Mouse (Mus musculus) limb, embryonic 10.5 days (tissue): ENCODE data around the gene Rab34. TPM values are rescaled to one million over a fixed set of nuclear protein-coding genes. Genes with fewer than 3 reads are reported as not detected.

Source experiments
- DNase-seq: peaks from one replicate; pipeline ENCODE4 v3.0.0-alpha.2; 2017; ENCODE audit warnings: low spot score
- H3K27ac ChIP-seq: fragments of 300-500 bp; sonication (generic); 2 replicates; pipeline ENCODE4 v1.5.1; 2016; ENCODE audit warnings: mild to moderate bottlenecking
- H3K27me3 ChIP-seq: fragments of 300-500 bp; sonication (generic); 2 replicates; pipeline ENCODE4 v1.6.1; 2016; ENCODE audit warnings: low read depth, mild to moderate bottlenecking; ENCODE audit not compliant: poor library complexity, severe bottlenecking
- H3K36me3 ChIP-seq: fragments of 300-500 bp; sonication (generic); 2 replicates; pipeline ENCODE4 v1.6.1; 2016; ENCODE audit warnings: mild to moderate bottlenecking, moderate library complexity
- H3K4me1 ChIP-seq: fragments of 300-500 bp; sonication (generic); 2 replicates; pipeline ENCODE4 v1.6.1; 2016
- H3K4me3 ChIP-seq: fragments of 300-500 bp; sonication (generic); 2 replicates; pipeline ENCODE4 v1.5.1; 2016; ENCODE audit warnings: mild to moderate bottlenecking, moderate library complexity
- H3K9me3 ChIP-seq: fragments of 300-500 bp; sonication (generic); replicated peaks from 2 replicates; pipeline ENCODE4 v1.6.1; 2016; ENCODE audit warnings: mild to moderate bottlenecking
- WGBS: fragments of 180-500 bp; shearing (Covaris S2); methylation state at CpG from one replicate; pipeline ENCODE4 v1.1.7; 2016; 5-methylcytosine and 5-hydroxymethylcytosine counted together
- microRNA-seq: library from miRNA; unstranded; fragments of <30 nt; microRNA quantifications from one replicate; pipeline ENCODE4, GENCODE M21; 2017
- polyA plus RNA-seq: library from polyadenylated mRNA; unstranded; fragments of >200 nt; fragmentation: Nextera tagmentation; extraction: Ambion mirVana; gene quantifications from 2 replicates; pipeline ENCODE4 v1.2.1, GENCODE M21; 2016

Gene Rab34
- polyA plus RNA-seq, 1 experiment from 2014 or later, result 141 TPM

DNA sequence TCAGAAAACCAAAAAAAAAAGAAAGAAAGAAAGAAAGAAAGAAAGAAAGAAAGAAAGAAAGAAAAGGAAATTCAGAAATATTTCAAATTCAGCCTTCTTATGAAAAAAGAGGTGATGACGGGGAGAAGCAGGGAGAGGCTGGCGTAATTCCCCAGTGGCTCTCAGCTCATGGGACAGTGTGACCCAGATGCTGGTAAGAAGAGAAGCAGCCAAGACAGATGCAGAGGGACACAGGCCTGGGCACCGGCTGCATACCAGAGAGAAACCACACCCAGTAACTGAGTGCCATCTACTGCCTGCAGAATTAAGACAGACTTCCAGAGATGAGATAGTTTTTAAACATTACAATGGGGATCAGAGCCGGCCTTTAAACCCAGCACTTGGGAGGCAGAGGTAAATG is 35.4 kb downstream of the Rab34 start:
- H3K36me3 ChIP-seq, result peaks cover 100% of the 10 kb centered on the region
- 93% methylated on average over 4 of the region's 4 CpGs for WGBS

DNA sequence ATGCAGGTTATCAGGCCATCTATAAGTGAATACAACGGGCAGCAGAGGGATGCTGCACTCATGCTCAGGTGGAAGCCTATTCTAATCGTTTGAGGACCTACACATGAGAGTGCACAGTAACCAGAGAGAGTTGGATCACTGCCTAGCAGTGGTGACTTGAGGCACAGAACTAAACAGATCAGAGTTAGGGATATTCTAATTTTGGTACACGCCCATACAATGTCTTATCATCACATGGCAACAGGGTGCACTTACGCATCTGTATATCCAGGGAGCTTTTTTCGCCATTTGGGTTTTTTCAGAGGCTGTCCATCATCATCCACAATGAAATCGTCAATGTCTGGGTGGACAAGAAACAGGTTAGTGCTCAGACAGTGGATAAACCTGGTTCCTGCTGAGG is 43.3 kb downstream of the Rab34 start:
- Histone ChIP-seq H3K27ac (no peak overlapping the region), H3K4me1 (no peaks in the 10 kb centered on the region)
- no peak for DNase-seq

More for the DNA sequence above, 35.4 kb downstream of the Rab34 start:
- no peaks in the 10 kb centered on the region for H3K27me3 ChIP-seq
- no peaks in the 10 kb centered on the region for H3K4me1 ChIP-seq
- no peaks in the 10 kb centered on the region for H3K9me3 ChIP-seq
- H3K4me3 ChIP-seq, result no peak overlapping the region
- DNase-seq, result no peak
- no peak overlapping the region for H3K27ac ChIP-seq

DNA sequence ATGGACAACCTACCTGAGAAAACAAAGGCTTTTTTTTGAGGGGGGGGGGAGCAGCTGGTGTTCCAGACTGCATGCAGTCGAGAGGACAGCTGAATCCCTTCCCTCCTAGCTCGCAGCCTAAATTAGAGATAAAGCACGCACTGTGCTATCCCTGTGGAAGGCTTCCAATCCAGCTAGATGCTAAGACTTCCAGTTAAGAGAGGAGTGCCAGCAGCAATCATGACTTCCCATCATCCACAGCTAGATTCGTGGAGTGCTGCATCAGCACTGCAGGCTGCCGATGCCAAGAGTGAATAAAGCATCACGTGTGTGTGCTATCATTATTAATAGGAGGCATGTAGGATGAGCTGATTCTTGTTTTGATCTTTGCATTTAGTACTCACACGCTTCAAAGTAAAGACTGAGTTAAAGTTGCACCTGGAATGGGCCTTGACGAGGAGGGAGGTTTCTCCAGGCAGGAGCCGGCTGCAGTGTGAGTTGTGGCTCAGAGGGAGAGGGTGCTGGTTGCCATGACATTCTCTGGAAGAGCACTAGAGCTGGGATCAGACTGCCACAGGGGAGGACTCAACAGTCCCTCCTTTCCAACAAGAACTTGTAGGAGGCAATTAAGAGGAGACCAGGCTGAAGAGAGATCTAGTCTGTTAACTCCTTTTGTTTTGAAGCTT is 52.1 kb downstream of the Rab34 start:
- no peak overlapping the region for H3K4me3 ChIP-seq
- no peak for DNase-seq
- no peaks in the 10 kb centered on the region for H3K27me3 ChIP-seq
- peaks cover 9% of the 10 kb centered on the region for H3K4me1 ChIP-seq
- H3K9me3 ChIP-seq, result no peaks in the 10 kb centered on the region
- 93% methylated on average over 9 of the region's 9 CpGs for WGBS
- H3K27ac ChIP-seq, result no peak overlapping the region
- H3K36me3 ChIP-seq, result peaks cover 50% of the 10 kb centered on the region

More for the DNA sequence above, 43.3 kb downstream of the Rab34 start:
- 91% methylated on average over 6 of the region's 6 CpGs for WGBS
- H3K36me3 ChIP-seq, result peaks cover 97% of the 10 kb centered on the region
- no peaks in the 10 kb centered on the region for H3K9me3 ChIP-seq
- H3K27me3 ChIP-seq, result no peaks in the 10 kb centered on the region
- H3K4me3 ChIP-seq, result no peak overlapping the region

Small RNAs within 50 kb of the gene (microRNA-seq; reads per million reads assigned to microRNA genes)
- not detected for gene Mir7653

Other genes starting within 250 kb of the Rab34 start
- gene Phf12, start 205.7 kb upstream of the Rab34 start, polyA plus RNA-seq, result 21.0 and 23.1 TPM in 2 replicates
- gene Dhrs13, start 156.2 kb upstream of the Rab34 start, polyA plus RNA-seq, result 16.1 and 17.5 TPM in 2 replicates
- gene Flot2, start 150.5 kb upstream of the Rab34 start, polyA plus RNA-seq, result 58.9 and 64.6 TPM in 2 replicates
- 43.4 and 45.4 TPM in 2 replicates for gene Eral1, start 108.0 kb upstream of the Rab34 start, polyA plus RNA-seq
- gene Fam222b, start 93.8 kb upstream of the Rab34 start, polyA plus RNA-seq, result 22.7 and 24.2 TPM in 2 replicates
- gene Traf4, start 22.8 kb upstream of the Rab34 start, polyA plus RNA-seq, result 178 and 181 TPM in 2 replicates
- gene Nek8, start 11.8 kb upstream of the Rab34 start, polyA plus RNA-seq, result 17.3 and 19.9 TPM in 2 replicates
- 10.0 and 13.1 TPM in 2 replicates for gene Tlcd1, start 11.7 kb upstream of the Rab34 start, polyA plus RNA-seq
- 1,157 and 1,293 TPM in 2 replicates for gene Rpl23a, start 4.8 kb upstream of the Rab34 start, polyA plus RNA-seq
- 0.88 and 1.6 TPM in 2 replicates for gene Proca1, start 5.0 kb downstream of the Rab34 start, polyA plus RNA-seq
- 40.9 and 43.8 TPM in 2 replicates for gene Sdf2, start 57.3 kb downstream of the Rab34 start, polyA plus RNA-seq
- gene Supt6, start 57.6 kb downstream of the Rab34 start, polyA plus RNA-seq, result 38.2 and 41.6 TPM in 2 replicates
- gene 2610507B11Rik, start 73.3 kb downstream of the Rab34 start, polyA plus RNA-seq, result 63.6 and 68.9 TPM in 2 replicates
- 0.31 TPM in 2 replicates for gene BC030499, start 102.4 kb downstream of the Rab34 start, polyA plus RNA-seq
- gene Spag5, start 113.1 kb downstream of the Rab34 start, polyA plus RNA-seq, result 72.8 and 84.8 TPM in 2 replicates
- 2.0 and 4.3 TPM in 2 replicates for gene Aldoc, start 134.5 kb downstream of the Rab34 start, polyA plus RNA-seq
- 80.3 and 83.6 TPM in 2 replicates for gene Pigs, start 140.0 kb downstream of the Rab34 start, polyA plus RNA-seq
- gene Unc119, start 155.1 kb downstream of the Rab34 start, polyA plus RNA-seq, result 77.9 and 83.0 TPM in 2 replicates
- 0.06 TPM in 1 of 2 replicates, not detected in the other for gene Foxn1, start 198.1 kb downstream of the Rab34 start, polyA plus RNA-seq
- not detected in 2 replicates for gene Slc13a2, start 233.8 kb downstream of the Rab34 start, polyA plus RNA-seq